Mouse (Mus musculus) midbrain, embryonic 15.5 days (tissue): Measurements from ENCODE around the gene Psma7. TPM values are rescaled to one million over a fixed set of nuclear protein-coding genes. Genes with fewer than 3 reads are reported as not detected.

Experiments used
- ATAC-seq: fragments of 200-750 bp; cut with Nextera tagmentation; replicated peaks from 2 replicates; pipeline ENCODE4 v1.8.0; 2017; ENCODE audit warnings: moderate TSS enrichment
- H3K27ac ChIP-seq: fragments of 300-500 bp; sonication (generic); 2 replicates; pipeline ENCODE4 v1.5.1; 2015; ENCODE audit warnings: mild to moderate bottlenecking, inconsistent platforms
- H3K27me3 ChIP-seq: fragments of 300-500 bp; sonication (generic); replicated peaks from 2 replicates; pipeline ENCODE4 v1.6.1; 2015; ENCODE audit warnings: inconsistent platforms
- H3K36me3 ChIP-seq: fragments of 300-500 bp; sonication (generic); replicated peaks from 2 replicates; pipeline ENCODE4 v1.6.1; 2015; ENCODE audit warnings: inconsistent platforms
- H3K4me1 ChIP-seq: fragments of 300-500 bp; sonication (generic); 2 replicates; pipeline ENCODE4 v1.6.1; 2015; ENCODE audit warnings: inconsistent platforms
- H3K4me2 ChIP-seq: fragments of 300-500 bp; sonication (generic); 2 replicates; pipeline ENCODE4 v1.6.1; 2015; ENCODE audit warnings: inconsistent platforms, mild to moderate bottlenecking, moderate library complexity
- H3K4me3 ChIP-seq: fragments of 300-500 bp; sonication (generic); 2 replicates; pipeline ENCODE4 v1.5.1; 2015; ENCODE audit warnings: mild to moderate bottlenecking, inconsistent platforms
- H3K9ac ChIP-seq: fragments of 300-500 bp; sonication (generic); 2 replicates; pipeline ENCODE4 v1.6.1; 2015; ENCODE audit warnings: mild to moderate bottlenecking, inconsistent platforms
- H3K9me3 ChIP-seq: fragments of 300-500 bp; sonication (generic); 2 replicates; pipeline ENCODE4 v1.6.1; 2016; ENCODE audit warnings: inconsistent platforms
- WGBS: fragments of 180-500 bp; shearing (Covaris S2); methylation state at CpG from one replicate; pipeline ENCODE4 v1.1.7; 2015; ENCODE audit warnings: mixed read lengths; 5-methylcytosine and 5-hydroxymethylcytosine counted together
- polyA plus RNA-seq: library from polyadenylated mRNA; unstranded; fragments of >200 nt; fragmentation: Nextera tagmentation; extraction: Ambion mirVana; gene quantifications from 2 replicates; pipeline ENCODE4 v1.2.1, GENCODE M21; 2015

Psma7 gene
- polyA plus RNA-seq, 1 experiment from 2014 or later: 521 TPM

DNA sequence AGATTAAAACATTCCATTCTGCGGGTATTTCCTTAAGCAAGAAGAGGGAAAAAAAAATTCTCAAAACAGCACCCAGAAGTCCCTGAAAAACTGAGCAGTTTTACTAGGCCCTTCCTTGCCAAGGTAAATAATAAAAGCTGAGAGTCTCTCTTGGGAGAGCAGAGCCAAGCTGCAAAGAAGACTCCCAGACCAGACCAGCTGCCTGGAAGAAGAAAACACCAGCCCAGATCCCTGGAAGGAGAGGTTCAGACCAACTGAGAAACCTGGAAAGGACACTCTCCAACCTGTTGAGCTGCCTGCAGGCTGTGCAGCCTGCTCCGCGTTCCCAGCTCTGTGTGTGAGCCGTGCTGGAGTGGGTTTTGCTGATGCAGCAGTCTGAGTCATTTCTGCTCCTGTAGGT is 24.6 kb downstream of the Psma7 start:
- no peak overlapping the region for H3K27ac ChIP-seq
- no peak overlapping the region for H3K4me3 ChIP-seq
- no peak overlapping the region for H3K4me2 ChIP-seq
- peaks cover 9% of the 10 kb centered on the region; the same call in 1 of the 2 replicates for H3K27me3 ChIP-seq
- H3K9ac ChIP-seq: no peak overlapping the region
- WGBS: 56% methylated on average over 4 of the region's 4 CpGs
- H3K36me3 ChIP-seq: no peaks in the 10 kb centered on the region
- no peak for ATAC-seq
- no peaks in the 10 kb centered on the region for H3K4me1 ChIP-seq
- no peaks in the 10 kb centered on the region for H3K9me3 ChIP-seq

DNA sequence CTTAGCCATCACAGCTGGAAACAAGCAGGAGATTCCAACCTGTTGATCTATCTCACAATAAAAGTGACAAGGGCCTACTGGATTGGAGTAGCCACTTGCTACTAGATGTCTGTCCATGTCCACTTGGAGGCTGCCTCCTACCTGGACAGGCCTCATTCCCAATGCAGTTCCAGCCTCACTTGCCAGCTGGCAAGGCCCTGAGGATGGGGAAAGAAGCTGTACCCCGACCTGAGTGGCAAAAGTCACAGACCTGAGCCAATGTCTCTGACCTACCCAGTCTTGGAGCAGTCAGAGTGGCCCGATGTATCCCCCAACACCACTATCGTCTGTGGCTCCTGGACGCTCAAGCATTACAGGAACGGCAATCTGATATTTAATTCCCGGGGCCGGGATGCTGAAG is 28.5 kb downstream of the Psma7 start:
- 93% methylated on average over 7 of the region's 7 CpGs for WGBS
- no peak for ATAC-seq
- no peaks in the 10 kb centered on the region for H3K27me3 ChIP-seq

DNA sequence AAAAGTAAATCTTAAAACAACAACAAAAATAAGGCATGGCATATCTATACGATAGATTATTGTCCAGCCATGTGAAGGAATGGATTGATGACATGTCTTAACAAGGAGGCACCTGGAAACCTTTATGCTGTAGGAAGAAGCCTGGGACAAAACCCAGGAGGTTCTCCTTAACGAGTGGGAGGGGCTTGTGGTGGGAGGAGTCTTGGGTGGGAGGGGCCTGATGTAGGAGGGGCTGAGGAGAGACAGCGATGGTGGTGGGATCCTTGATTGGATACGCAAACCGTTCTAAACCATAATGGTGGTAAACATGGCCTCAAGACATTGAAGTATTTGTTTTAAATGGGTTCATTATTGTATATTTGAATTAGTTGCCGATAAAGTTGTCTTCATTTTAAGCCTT is 30.9 kb downstream of the Psma7 start:
- no peak overlapping the region for H3K27ac ChIP-seq
- H3K27me3 ChIP-seq: no peaks in the 10 kb centered on the region
- no peak overlapping the region for H3K9ac ChIP-seq
- no peak for ATAC-seq
- H3K9me3 ChIP-seq: no peaks in the 10 kb centered on the region
- no peak overlapping the region for H3K4me2 ChIP-seq
- H3K4me1 ChIP-seq: no peaks in the 10 kb centered on the region
- no peaks in the 10 kb centered on the region for H3K36me3 ChIP-seq
- WGBS: 86% methylated on average over 6 of the region's 6 CpGs
- H3K4me3 ChIP-seq: no peak overlapping the region

More for the DNA sequence above, 28.5 kb downstream of the Psma7 start:
- Histone ChIP-seq H3K9me3 (no peaks in the 10 kb centered on the region), H3K36me3 (no peaks in the 10 kb centered on the region), H3K4me1 (no peaks in the 10 kb centered on the region), H3K27ac (no peak overlapping the region), H3K9ac (no peak overlapping the region), H3K4me3 (no peak overlapping the region), H3K4me2 (no peak overlapping the region)

DNA sequence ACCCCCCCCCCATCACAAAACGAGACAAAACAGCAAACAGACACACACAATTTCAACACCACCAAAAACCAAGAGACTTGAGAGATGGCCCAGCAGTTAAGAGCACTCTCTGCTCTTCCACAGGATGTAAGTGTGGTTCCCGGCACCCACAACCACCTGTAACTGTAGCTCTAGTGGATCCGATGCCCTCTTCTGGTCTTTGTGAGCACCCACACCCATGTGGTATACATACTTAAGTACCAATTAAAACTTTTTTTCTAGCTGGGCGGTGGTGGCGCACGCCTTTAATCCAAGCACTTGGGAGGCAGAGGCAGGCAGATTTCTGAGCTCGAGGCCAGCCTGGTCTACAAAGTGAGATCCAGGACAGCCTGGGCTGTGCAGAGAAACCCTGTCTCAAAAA is 31.5 kb downstream of the Psma7 start:
- H3K4me1 ChIP-seq: no peaks in the 10 kb centered on the region
- no peak overlapping the region for H3K9ac ChIP-seq
- H3K4me2 ChIP-seq: no peak overlapping the region
- ATAC-seq: no peak
- no peaks in the 10 kb centered on the region for H3K36me3 ChIP-seq
- H3K27me3 ChIP-seq: no peaks in the 10 kb centered on the region
- no peaks in the 10 kb centered on the region for H3K9me3 ChIP-seq
- 95% methylated on average over 7 of the region's 7 CpGs for WGBS
- no peak overlapping the region for H3K4me3 ChIP-seq
- H3K27ac ChIP-seq: no peak overlapping the region

DNA sequence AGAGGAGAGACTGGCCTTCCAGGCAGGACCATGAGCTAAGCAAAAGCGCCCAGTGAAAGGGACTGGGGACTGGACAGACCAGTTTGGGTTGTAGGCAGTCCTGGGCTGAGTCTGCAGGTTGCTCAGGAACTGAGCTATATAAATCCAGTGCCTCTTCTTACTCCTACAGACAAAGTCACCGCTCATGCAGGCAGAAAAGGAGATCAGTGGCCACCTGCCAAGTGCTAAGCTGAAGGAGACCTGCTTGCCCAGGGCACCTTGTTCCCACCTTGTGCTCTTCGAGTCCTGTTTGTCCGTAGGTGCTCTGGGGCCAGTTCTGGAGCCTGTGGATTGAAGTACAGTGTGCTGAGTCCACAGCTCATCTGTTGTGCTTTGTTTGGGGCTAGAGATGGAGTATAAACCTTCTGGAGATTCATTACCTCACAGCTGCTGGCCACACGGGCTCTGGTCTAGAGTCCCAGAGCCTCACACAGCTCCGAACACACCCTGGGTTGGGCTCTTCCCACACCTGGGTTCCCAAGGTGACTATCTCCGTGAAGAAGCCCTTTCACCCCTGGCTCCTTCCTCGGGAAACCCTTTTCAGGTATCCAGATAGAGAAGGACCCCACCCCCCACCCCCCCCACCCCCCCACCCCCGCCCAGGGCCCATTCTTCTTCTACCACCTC is 35.7 kb downstream of the Psma7 start:
- 49% methylated on average over 9 of the region's 9 CpGs for WGBS
- Histone ChIP-seq H3K4me1 (no peaks in the 10 kb centered on the region), H3K9me3 (no peaks in the 10 kb centered on the region), H3K27ac (no peak overlapping the region), H3K27me3 (no peaks in the 10 kb centered on the region), H3K4me2 (no peak overlapping the region), H3K4me3 (no peak overlapping the region), H3K36me3 (no peaks in the 10 kb centered on the region), H3K9ac (no peak overlapping the region)
- ATAC-seq: no peak

DNA sequence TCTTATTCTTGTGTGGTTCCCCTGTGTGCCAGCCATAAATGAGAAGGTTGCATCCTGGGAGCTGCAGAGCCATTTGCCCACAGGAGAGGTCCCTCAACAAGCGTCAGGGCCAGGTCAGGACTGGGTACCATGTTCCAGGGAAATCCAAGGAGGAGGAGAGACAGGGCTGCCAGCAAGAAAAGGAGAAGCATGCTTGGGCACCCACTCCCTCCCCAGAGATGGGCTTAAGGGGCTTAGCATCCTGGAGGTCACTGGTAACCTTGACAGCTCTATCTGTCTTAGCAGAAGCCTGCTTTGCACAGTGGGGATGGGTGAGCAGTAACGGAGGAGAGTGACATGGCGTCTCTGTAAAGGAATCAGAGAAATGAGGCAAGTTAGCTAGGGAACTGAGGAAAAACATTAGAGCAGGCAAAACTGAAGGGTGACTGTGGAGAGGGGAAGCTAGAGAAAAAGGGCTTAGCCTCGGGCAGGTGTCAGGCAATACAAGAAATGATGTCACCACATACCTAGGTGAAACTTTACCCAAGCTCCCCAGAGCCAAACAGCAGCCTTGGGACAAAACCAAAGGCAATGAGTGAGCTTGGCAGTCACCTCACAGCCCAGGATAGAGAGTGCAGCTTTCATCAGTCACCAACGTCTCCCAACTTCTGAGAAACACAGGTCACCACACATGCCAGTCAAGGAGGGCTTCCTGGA is 36.4 kb downstream of the Psma7 start:
- Histone ChIP-seq H3K27me3 (no peaks in the 10 kb centered on the region), H3K4me1 (no peaks in the 10 kb centered on the region), H3K36me3 (no peaks in the 10 kb centered on the region), H3K27ac (no peak overlapping the region), H3K9ac (no peak overlapping the region), H3K4me2 (no peak overlapping the region), H3K4me3 (no peak overlapping the region), H3K9me3 (no peaks in the 10 kb centered on the region)
- no peak for ATAC-seq
- WGBS: 57% methylated on average over 5 of the region's 5 CpGs

DNA sequence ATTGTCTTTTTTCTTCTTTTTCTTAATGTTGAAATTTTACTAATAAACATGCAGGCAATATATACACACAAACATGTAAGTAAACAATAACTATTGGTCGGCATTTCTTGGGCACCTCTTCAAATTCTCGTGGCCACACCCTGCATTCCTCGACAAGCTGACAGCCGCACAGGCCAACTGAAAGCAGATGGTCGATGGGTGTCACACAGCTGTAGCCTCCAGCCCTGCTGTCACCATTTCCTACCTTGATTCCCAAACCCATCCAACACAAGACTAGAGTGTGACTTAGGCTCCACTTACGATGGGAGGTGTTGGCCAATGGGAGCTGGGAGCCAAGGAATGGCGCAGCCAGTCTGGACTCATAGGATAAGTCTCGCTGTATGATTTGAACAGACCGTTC is 40.6 kb downstream of the Psma7 start:
- Histone ChIP-seq H3K4me1 (no peaks in the 10 kb centered on the region), H3K4me2 (no peak overlapping the region), H3K27me3 (no peaks in the 10 kb centered on the region), H3K4me3 (no peak overlapping the region), H3K9me3 (no peaks in the 10 kb centered on the region), H3K9ac (no peak overlapping the region), H3K27ac (no peak overlapping the region), H3K36me3 (no peaks in the 10 kb centered on the region)
- no peak for ATAC-seq
- 96% methylated on average over 9 of the region's 9 CpGs for WGBS

DNA sequence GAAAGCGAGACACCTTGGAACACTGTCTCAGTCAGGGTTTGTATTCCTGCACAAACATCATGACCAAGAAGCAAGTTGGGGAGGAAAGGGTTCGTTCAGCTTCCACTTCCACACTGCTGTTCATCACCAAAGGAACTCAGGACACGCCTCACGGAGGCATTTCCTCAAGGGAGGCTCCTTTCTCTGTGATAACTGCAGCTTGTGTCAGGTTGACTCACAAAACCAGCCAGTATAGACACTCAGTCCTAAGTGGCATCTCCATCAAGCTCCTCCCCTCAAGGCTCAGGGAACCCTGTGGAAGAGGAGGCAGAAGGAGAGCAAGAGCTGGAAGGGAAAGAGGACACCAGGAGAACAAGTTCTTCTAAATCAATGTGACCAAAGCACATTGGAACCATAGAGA is 43.8 kb downstream of the Psma7 start:
- H3K9me3 ChIP-seq: no peaks in the 10 kb centered on the region
- no peak for ATAC-seq
- H3K4me2 ChIP-seq: no peak overlapping the region
- H3K27me3 ChIP-seq: no peaks in the 10 kb centered on the region
- no peak overlapping the region for H3K9ac ChIP-seq
- H3K4me1 ChIP-seq: no peaks in the 10 kb centered on the region
- H3K36me3 ChIP-seq: no peaks in the 10 kb centered on the region
- no peak overlapping the region for H3K27ac ChIP-seq
- H3K4me3 ChIP-seq: no peak overlapping the region
- 84% methylated on average over 4 of the region's 4 CpGs for WGBS

DNA sequence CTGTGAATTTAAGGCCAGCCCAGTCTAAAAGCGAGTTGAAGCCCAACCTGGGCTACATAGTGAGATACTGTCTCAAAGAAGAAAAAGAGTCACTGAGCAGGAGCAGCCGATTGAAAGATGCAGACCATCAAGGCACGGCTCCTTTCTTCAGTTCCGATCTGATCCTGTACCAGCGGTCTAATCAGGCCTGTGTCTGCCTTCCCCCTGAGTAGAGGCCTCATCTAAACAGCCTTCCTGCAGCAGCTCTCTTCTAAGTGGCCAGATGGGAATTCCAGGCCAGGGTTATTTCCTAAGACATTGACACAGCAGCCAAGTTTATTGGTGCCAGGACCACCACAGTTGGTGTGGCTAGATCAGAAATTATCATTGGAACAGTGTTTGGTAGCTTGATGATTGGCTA is 49.2 kb downstream of the Psma7 start:
- Histone ChIP-seq H3K9me3 (no peaks in the 10 kb centered on the region), H3K9ac (no peak overlapping the region), H3K4me2 (no peak overlapping the region), H3K27ac (no peak overlapping the region), H3K36me3 (no peaks in the 10 kb centered on the region), H3K4me3 (no peak overlapping the region), H3K4me1 (no peaks in the 10 kb centered on the region), H3K27me3 (no peaks in the 10 kb centered on the region)
- no peak for ATAC-seq
- 91% methylated on average over 5 of the region's 5 CpGs for WGBS

DNA sequence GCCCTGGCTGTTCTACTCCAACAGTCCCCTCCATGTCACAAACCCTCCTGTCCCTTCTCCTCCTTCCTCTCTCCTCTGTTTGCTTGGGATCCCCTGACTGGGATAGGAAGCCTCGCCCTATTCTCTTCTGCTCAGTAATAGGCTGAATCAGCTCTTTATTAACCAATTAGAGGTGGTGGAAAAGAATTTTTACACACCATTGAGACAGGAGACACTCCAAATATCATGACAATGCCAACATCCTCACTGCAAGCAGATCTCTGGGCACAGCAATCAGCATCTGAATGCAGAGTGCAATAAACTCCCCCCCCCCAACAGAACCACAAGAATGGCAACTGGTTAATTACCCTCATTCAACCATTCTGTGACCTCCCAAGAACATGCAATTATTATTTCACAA is 53.1 kb downstream of the Psma7 start:
- H3K9me3 ChIP-seq: no peaks in the 10 kb centered on the region
- H3K36me3 ChIP-seq: no peaks in the 10 kb centered on the region
- no peaks in the 10 kb centered on the region for H3K4me1 ChIP-seq
- no peak overlapping the region for H3K4me2 ChIP-seq
- no peak overlapping the region for H3K4me3 ChIP-seq
- H3K9ac ChIP-seq: no peak overlapping the region
- WGBS: 55% methylated on average over 1 of the region's 1 CpGs
- H3K27ac ChIP-seq: no peak overlapping the region
- ATAC-seq: no peak
- no peaks in the 10 kb centered on the region for H3K27me3 ChIP-seq

DNA sequence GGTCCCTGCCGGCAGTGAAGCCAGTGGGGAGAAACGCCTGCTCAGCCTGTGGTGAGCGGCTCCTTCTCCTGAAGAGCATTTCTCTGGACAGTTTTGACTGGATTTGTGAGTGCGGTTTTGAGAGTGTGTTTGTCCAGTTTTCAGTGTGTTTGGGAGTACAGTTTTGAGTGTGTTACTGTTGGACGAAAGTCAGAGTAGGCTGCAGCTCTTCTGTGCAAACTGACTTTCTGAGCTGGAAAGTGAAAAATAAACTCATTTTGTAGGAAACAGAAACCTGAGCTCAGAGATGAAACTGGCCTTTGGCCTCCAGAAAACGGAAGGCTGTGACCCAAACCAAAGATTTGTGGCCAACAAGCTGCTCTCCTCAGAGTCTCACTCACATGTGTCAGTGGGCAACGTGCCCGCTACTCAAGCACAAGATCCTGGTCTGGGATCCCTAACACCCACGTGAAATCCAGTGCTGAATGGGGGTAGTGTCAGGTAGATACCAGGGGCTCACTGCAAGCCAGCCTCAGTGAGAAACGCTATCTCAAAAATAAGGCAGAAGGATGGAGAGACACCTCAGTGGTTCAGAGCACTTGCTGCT is 55.7 kb downstream of the Psma7 start:
- Histone ChIP-seq H3K4me2 (no peak overlapping the region), H3K9ac (no peak overlapping the region), H3K27me3 (no peaks in the 10 kb centered on the region), H3K4me3 (no peak overlapping the region), H3K36me3 (no peaks in the 10 kb centered on the region), H3K9me3 (no peaks in the 10 kb centered on the region), H3K27ac (no peak overlapping the region), H3K4me1 (no peaks in the 10 kb centered on the region)
- 80% methylated on average over 10 of the region's 10 CpGs for WGBS
- no peak for ATAC-seq
